Mouse (Mus musculus): ENCODE results near the gene Prb1.
"Not testable (repeated sequence)": the region's sequence is repeated elsewhere in the genome, so short reads cannot be mapped to it uniquely, and the experiment has no call there.

Prb1 gene

DNA sequence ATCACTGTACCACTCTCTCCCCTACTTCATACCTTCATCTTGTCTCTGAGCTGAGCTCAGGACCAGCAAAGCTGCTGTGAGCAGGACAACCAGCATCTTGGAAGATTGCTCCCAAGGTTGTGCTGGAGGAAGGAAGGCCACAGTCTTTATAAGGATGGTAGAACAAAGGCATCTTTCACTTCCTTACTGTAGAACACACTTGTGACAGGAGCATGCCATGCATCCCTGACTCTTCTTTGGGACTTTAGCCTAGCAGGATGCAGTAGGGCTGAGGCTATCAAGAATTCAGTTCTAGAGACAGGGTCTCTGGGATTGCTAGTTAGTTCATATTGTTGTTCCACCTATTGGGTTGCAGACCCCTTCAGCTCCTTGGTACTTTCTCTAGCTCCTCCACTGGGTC lies at the start of gene Prb1:
Prb1 (minus strand) TSS at position 101 of the 400 bp plus-strand sequence.
- DNase-seq (ENCODE audit: low spot score), result not testable (repeated sequence)
